Mouse (Mus musculus) hindbrain, postnatal 0 days (tissue): ENCODE results near the gene Sec14l3. TPM values are rescaled to one million over a fixed set of nuclear protein-coding genes. Genes with fewer than 3 reads are reported as not detected.

Experiments
- ATAC-seq: fragments of 200-750 bp; cut with Nextera tagmentation; 2 replicates; pipeline ENCODE4 v1.8.0; 2017; ENCODE audit warnings: mild to moderate bottlenecking, moderate TSS enrichment, moderate library complexity
- DNase-seq: peaks from one replicate; pipeline ENCODE4 v3.0.0-alpha.2; 2015; ENCODE audit warnings: low spot score
- H3K27ac ChIP-seq: fragments of 300-500 bp; sonication (generic); 2 replicates; pipeline ENCODE4 v1.5.1; 2014; ENCODE audit warnings: mild to moderate bottlenecking
- H3K27me3 ChIP-seq: fragments of 300-500 bp; sonication (generic); 2 replicates; pipeline ENCODE4 v1.6.1; 2014; ENCODE audit warnings: low read length, mixed read lengths; ENCODE audit not compliant: insufficient read depth
- H3K36me3 ChIP-seq: fragments of 300-500 bp; sonication (generic); 2 replicates; pipeline ENCODE4 v1.6.1; 2014; ENCODE audit warnings: low read length, mixed read lengths; ENCODE audit not compliant: insufficient read depth
- H3K4me1 ChIP-seq: fragments of 300-500 bp; sonication (generic); 2 replicates; pipeline ENCODE4 v1.6.1; 2014; ENCODE audit warnings: antibody characterized with exemption, low read length, mixed read lengths; ENCODE audit not compliant: insufficient read depth
- H3K4me2 ChIP-seq: fragments of 300-500 bp; sonication (generic); 2 replicates; pipeline ENCODE4 v1.6.1; 2014; ENCODE audit warnings: low read depth, mild to moderate bottlenecking, low read length, moderate library complexity, mixed read lengths
- H3K4me3 ChIP-seq: fragments of 300-500 bp; sonication (generic); 2 replicates; pipeline ENCODE4 v1.5.1; 2014; ENCODE audit warnings: low read length
- H3K9ac ChIP-seq: fragments of 300-500 bp; sonication (generic); replicated peaks from 2 replicates; pipeline ENCODE4 v1.6.1; 2014; ENCODE audit warnings: mild to moderate bottlenecking, low read length, moderate library complexity, mixed read lengths
- H3K9me3 ChIP-seq: fragments of 300-500 bp; sonication (generic); 2 replicates; pipeline ENCODE4 v1.6.1; 2016; ENCODE audit warnings: low read length, mixed read lengths
- CTCF ChIP-seq: IDR thresholded peaks from 2 replicates; pipeline ENCODE4 v1.5.1; 2016; ENCODE audit warnings: antibody characterized with exemption, control low read depth, low read depth
- WGBS: fragments of 180-500 bp; shearing (Covaris S2); extraction: QIAGEN DNeasy Blood & Tissue Kit; methylation state at CpG from one replicate; pipeline ENCODE4 v1.1.7; 2014; 5-methylcytosine and 5-hydroxymethylcytosine counted together
- polyA plus RNA-seq: library from polyadenylated mRNA; unstranded; fragments of >200 nt; fragmentation: Nextera tagmentation; extraction: Ambion mirVana; gene quantifications from 2 replicates; pipeline ENCODE4 v1.2.1, GENCODE M21; 2015
- total RNA-seq: library from RNA; depleted of rRNA; stranded (reverse); fragments of >200 nt; gene quantifications from 2 replicates; pipeline ENCODE4 v1.2.3, GENCODE M21; 2014

The Sec14l3 gene
- total and polyA plus RNA-seq, 2 experiments from 2014 or later = 1.6 to 1.8 TPM

DNA sequence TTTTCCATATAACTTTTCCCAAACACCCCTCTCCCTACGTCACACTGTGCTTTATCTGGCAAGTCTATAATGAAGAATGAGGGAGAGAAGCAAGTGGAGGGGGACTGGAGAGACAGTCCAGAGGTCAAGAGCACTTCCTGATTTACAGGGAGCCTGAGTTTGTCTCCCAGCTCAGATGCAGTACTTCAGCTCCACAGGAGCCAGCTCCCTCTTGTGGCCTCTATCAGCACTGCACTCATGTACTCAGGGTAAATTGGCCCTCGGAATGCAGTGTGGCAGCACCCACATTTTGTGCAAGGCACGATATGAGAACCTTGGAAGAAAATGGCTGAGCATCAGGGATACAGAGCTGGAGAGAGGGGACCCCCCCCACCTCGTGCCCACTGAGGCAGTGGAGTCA is 15.6 kb downstream of the Sec14l3 start:
- Histone ChIP-seq H3K27me3 (no peaks in the 10 kb centered on the region), H3K9me3 (no peaks in the 10 kb centered on the region), H3K4me1 (no peaks in the 10 kb centered on the region), H3K4me3 (no peak overlapping the region), H3K4me2 (no peak overlapping the region), H3K36me3 (no peaks in the 10 kb centered on the region), H3K9ac (no peak overlapping the region), H3K27ac (no peak overlapping the region)
- TF ChIP-seq CTCF = peak; percentile 91
- WGBS = 6% methylated on average over 4 of the region's 4 CpGs
- DNase-seq = peak; percentile 80
- ATAC-seq = 0 out of 2 replicates have a peak, but pooled peaks have one; percentile 35

DNA sequence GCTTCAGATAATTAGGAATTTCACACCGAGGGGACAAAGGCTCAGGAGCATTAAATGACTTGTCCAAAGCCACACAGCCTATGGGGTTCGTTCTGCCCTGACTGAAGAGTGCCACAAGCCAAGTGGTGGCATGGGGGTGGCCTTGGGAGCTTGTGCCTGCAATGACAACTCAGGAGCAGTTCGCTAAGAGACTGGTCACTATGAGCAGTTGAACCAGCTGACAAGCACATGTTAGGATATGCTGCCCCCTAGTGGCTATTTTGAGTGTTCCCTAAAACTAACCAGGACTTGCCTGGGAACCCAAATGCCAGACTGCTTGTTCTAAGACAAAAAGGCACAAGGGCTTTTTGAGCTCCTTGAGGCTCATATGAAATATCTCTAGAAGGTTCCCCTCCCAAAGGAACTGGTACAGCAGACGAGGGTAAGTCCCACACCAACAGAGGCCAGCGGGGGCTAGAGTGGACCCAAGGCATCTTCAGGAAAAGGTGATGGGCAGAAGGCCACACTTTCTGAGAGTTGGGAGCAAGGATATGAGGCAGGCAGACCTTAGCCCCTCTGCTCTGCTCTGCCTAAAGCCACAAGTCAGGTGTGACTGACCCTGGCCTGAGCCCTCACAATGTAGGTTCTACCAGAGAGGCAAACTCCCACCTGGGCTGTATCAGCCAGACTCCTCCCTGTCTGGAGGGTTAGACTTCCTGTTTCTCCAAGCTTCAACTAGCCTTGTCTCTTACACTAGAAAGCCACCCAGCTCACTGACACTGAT is 18.9 kb downstream of the Sec14l3 start:
- H3K27ac ChIP-seq = no peak overlapping the region
- ATAC-seq (peak; percentile 47; the same call in 1 of the 2 replicates), DNase-seq (peak; percentile 94)
- H3K4me3 ChIP-seq = no peak overlapping the region
- no peaks in the 10 kb centered on the region for H3K36me3 ChIP-seq
- no peak overlapping the region for H3K4me2 ChIP-seq
- no peak overlapping the region for H3K9ac ChIP-seq
- peak; percentile 92 for TF ChIP-seq CTCF
- H3K4me1 ChIP-seq = no peaks in the 10 kb centered on the region
- no peaks in the 10 kb centered on the region for H3K27me3 ChIP-seq
- H3K9me3 ChIP-seq = no peaks in the 10 kb centered on the region
- WGBS = 32% methylated on average over 5 of the region's 5 CpGs

DNA sequence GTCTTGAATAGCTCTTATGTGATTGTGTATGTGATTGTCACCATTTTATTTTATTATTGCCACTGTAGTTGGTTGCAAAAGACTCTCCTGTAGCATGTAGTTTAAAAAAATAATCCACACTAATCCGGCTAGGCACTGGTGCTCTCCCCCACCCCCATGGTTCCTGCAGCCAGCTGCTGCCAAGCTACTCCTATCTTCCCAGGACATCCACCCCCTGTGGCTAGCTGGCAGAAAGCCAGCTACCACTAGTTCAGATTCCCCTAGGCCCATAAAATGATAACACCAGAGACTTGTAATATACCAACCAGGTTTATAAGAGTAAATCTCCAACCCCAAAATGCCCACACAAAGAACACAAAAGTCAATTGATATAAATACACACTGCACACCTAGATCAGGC is 21.6 kb downstream of the Sec14l3 start:
- Histone ChIP-seq H3K4me1 (no peaks in the 10 kb centered on the region), H3K36me3 (peaks cover 4% of the 10 kb centered on the region; the same call in 1 of the 2 replicates), H3K27me3 (no peaks in the 10 kb centered on the region), H3K9me3 (no peaks in the 10 kb centered on the region), H3K9ac (no peak overlapping the region), H3K27ac (no peak overlapping the region), H3K4me2 (no peak overlapping the region), H3K4me3 (no peak overlapping the region)
- no peak for TF ChIP-seq CTCF
- no peak for ATAC-seq
- 44% methylated on average over 1 of the region's 1 CpGs for WGBS
- no peak for DNase-seq

DNA sequence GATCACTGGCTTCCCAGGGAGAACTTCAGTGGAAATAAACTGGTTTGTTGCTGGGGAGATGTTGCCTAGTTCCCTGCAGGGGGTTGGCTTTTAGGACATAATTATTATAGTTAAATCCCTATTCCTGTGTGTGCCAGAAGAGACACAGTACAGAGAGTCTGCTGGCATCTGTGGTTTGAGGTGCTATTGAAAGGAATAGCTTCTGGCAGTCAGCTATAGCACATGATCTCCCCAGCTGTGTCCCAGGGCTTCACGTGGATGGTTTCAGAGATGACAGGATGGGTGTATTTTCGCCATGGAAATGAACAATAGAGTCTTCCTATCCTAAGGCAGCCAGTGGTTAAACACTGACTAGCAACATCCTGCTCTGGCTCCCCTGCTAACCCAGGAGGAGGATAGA is 22.6 kb downstream of the Sec14l3 start:
- no peak for TF ChIP-seq CTCF
- Histone ChIP-seq H3K4me2 (no peak overlapping the region), H3K4me1 (no peaks in the 10 kb centered on the region), H3K36me3 (peaks cover 9% of the 10 kb centered on the region; the same call in 1 of the 2 replicates), H3K9ac (no peak overlapping the region), H3K4me3 (no peak overlapping the region), H3K9me3 (no peaks in the 10 kb centered on the region), H3K27ac (no peak overlapping the region), H3K27me3 (no peaks in the 10 kb centered on the region)
- ATAC-seq = peak; percentile 55; the same call in 1 of the 2 replicates
- WGBS = 25% methylated on average over 2 of the region's 2 CpGs
- peak; percentile 48 for DNase-seq

DNA sequence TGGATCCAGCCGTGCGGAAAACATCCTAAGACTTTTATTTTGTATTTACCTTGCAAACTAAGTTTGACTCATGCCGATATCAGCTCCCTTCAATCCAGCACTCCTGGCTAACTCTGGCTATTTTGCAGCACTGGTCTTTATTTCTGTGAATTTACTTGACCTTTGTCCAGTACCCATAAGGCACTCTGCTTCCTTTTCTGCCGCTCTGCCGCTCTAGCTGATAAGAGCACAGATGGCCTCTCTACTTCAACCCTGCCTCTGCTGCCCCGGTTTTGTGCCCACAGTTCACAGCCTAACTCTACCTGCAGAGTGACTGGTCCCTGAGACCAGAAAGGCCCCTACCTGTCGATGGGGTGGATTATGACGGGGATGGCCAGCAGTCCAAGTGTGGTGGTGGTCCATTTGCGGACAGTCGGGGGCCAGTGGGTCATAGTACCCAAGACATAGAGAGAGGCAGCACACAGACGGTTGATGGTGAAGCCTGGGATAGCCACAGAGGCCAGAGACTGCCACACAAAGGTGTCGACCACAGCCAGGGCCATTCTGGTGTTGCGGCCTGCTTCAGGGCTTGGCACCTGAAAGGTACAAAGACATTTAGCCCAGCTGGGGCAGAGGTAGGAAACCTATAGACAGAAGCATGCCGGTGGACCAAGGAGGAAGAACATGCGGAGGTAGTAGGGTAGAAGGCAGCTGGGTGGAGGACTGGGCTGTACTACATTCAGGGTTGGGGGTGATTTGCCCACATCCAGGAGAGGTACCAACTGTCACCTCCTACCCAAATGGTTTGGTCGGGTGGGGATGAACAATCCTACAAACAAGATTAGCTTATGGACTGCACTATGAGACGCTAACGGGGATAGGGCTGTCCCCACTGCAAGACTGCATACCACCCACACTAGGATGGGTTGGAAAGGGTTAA is 29.1 kb downstream of the Sec14l3 start:
- Histone ChIP-seq H3K4me3 (peak overlapping the region; percentile 44), H3K27me3 (no peaks in the 10 kb centered on the region), H3K4me1 (peaks cover 14% of the 10 kb centered on the region; the same call in 1 of the 2 replicates), H3K36me3 (peaks cover 9% of the 10 kb centered on the region; the same call in 1 of the 2 replicates), H3K27ac (no peak overlapping the region), H3K9ac (peak overlapping the region; percentile 37; the same call in 1 of the 2 replicates), H3K9me3 (no peaks in the 10 kb centered on the region), H3K4me2 (peak overlapping the region; percentile 72)
- ATAC-seq (peak; percentile 13; the same call in 1 of the 2 replicates), DNase-seq (peak; percentile 39)
- 83% methylated on average over 18 of the region's 18 CpGs for WGBS
- TF ChIP-seq CTCF = no peak

DNA sequence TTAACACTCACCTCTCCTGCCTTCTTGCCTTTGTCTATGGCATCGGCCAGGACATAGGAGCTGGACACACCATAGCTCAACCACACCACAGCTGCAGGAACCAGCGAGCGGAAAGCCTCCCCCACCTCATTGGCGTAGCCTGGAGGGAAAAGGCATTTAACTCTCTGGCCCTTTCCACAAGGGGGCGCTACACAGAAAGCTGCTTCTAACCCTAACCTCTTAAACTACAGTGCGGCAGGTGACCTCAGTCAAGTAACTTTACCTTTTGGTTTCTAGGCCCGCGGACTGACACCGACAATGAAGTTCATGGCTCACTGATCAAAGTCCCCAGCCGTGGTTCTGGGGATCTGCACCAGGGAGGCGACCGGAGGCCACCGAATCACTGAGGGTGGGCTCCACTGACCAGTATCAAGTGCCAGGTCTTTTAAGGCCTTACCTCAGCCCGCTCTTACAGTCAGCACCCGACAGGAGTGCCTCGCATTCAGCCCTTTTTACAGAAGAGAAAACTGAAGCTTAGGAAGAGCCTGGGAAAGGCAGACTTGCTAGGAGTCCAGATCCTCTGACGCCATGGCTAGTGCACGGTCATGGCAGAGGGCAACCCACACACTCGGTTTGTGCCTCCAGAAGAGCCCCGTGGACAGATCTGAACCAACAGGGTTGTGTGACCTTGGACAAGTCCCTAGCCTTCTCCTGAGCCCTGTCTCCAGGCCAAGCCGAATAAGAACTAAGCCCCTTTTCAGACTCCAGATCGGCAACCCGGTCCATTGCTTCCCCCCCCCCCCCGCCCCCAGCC is 29.9 kb downstream of the Sec14l3 start:
- H3K4me3 ChIP-seq = peak overlapping the region; percentile 44
- H3K4me1 ChIP-seq = peaks cover 14% of the 10 kb centered on the region; the same call in 1 of the 2 replicates
- H3K27me3 ChIP-seq = no peaks in the 10 kb centered on the region
- peak; percentile 86 for TF ChIP-seq CTCF
- H3K9ac ChIP-seq = peak overlapping the region; percentile 37; the same call in 1 of the 2 replicates
- H3K4me2 ChIP-seq = peak overlapping the region; percentile 72
- 6% methylated on average over 23 of the region's 24 CpGs for WGBS
- DNase-seq (peak; percentile 71), ATAC-seq (no peak)
- peaks cover 9% of the 10 kb centered on the region; the same call in 1 of the 2 replicates for H3K36me3 ChIP-seq
- H3K27ac ChIP-seq = peak overlapping the region; percentile 62
- H3K9me3 ChIP-seq = no peaks in the 10 kb centered on the region
